ENCODE assay signal across 8 mouse cellular contexts in genomic region chr10:89872501-89873145, GRCm38 (mm10). TPM values are rescaled to one million over a fixed set of nuclear protein-coding genes. Genes with fewer than 3 reads are reported as not detected.
DNase-seq lines count a peak whose midpoint lies in the region; ATAC-seq and TF ChIP-seq lines count a peak whose summit lies in the region.

No protein-coding gene starts in this region.

- H3K36me3 ChIP-seq in forebrain, postnatal 0 days (ENCODE audit: insufficient read depth), result no peaks in the 10 kb centered on the region
- no peaks in the 10 kb centered on the region for H3K36me3 ChIP-seq in kidney, embryonic 14.5 days (ENCODE audit: control insufficient read depth, insufficient read depth, low read length)
- H3K36me3 ChIP-seq in limb, embryonic 11.5 days (ENCODE audit: control insufficient read depth, insufficient read depth, low read length), result no peaks in the 10 kb centered on the region
- no peaks in the 10 kb centered on the region for H3K36me3 ChIP-seq in myocyte (ENCODE audit: control insufficient read depth, insufficient read depth)

- peak; percentile 70 for DNase-seq in ES-CJ7 (ENCODE audit: low read depth, low spot score)
- DNase-seq in cerebellum, adult 11-12 months, result peak; percentile 83
- peak; percentile 88 for DNase-seq in forebrain, postnatal 0 days
- DNase-seq in limb, embryonic 11.5 days (ENCODE audit: low spot score), result peak; percentile 50
- DNase-seq in MN1 (ENCODE audit: low spot score), result no peak
- no peak for DNase-seq in adrenal gland, postnatal 14 days

- WGBS in forebrain, postnatal 0 days, result under 1% methylated on average over 8 of the region's 56 CpGs
- 1% methylated on average over 29 of the region's 56 CpGs for WGBS in kidney, embryonic 14.5 days
- WGBS in limb, embryonic 11.5 days, result 2% methylated on average over 20 of the region's 56 CpGs

- peak overlapping the region; percentile 78 for H3K4me3 ChIP-seq in forebrain, postnatal 0 days (ENCODE audit: low read depth, low read length)
- peak overlapping the region; percentile 58 for H3K4me3 ChIP-seq in kidney, embryonic 14.5 days (ENCODE audit: low read length)
- peak overlapping the region; percentile 68 for H3K4me3 ChIP-seq in limb, embryonic 11.5 days (ENCODE audit: low read depth, low read length)
- H3K4me3 ChIP-seq in myocyte, result peak overlapping the region; percentile 12

- peak overlapping the region; percentile 64 for H3K4me2 ChIP-seq in forebrain, postnatal 0 days (ENCODE audit: low read depth)
- H3K4me2 ChIP-seq in kidney, embryonic 14.5 days (replicated peaks; ENCODE audit: low read depth, low read length), result peak overlapping the region; percentile 98
- H3K4me2 ChIP-seq in limb, embryonic 11.5 days (ENCODE audit: low read depth, severe bottlenecking), result peak overlapping the region; percentile 96
- H3K4me2 ChIP-seq in myocyte (ENCODE audit: low read depth), result peak overlapping the region; percentile 78

- ATAC-seq in forebrain, postnatal 0 days, result peak; percentile 91
- ATAC-seq in kidney, embryonic 14.5 days (ENCODE audit: low FRiP score, low TSS enrichment), result peak; percentile 91
- ATAC-seq in limb, embryonic 11.5 days (ENCODE audit: insufficient number of reproducible peaks, low FRiP score, low TSS enrichment, low read depth), result peak; percentile 86

- no peaks in the 10 kb centered on the region for H3K9me3 ChIP-seq in forebrain, postnatal 0 days (ENCODE audit: low read length)
- no peaks in the 10 kb centered on the region for H3K9me3 ChIP-seq in kidney, embryonic 14.5 days (ENCODE audit: control insufficient read depth, low read length)
- no peaks in the 10 kb centered on the region for H3K9me3 ChIP-seq in limb, embryonic 11.5 days (ENCODE audit: control insufficient read depth, low read length)

- H3K79me2 ChIP-seq in myocyte (ENCODE audit: control insufficient read depth, insufficient read depth), result no peaks in the 10 kb centered on the region

- no peak overlapping the region for H3ac ChIP-seq in myocyte (ENCODE audit: control insufficient read depth, insufficient read length)

- peak overlapping the region; percentile 97 for H3K9ac ChIP-seq in forebrain, postnatal 0 days
- H3K9ac ChIP-seq in kidney, embryonic 14.5 days (ENCODE audit: low read depth, low read length), result peak overlapping the region; percentile 48; the same call in 1 of the 2 replicates
- peak overlapping the region; percentile 53 for H3K9ac ChIP-seq in limb, embryonic 11.5 days (ENCODE audit: low read length)

- peak overlapping the region; percentile 98 for H3K27ac ChIP-seq in forebrain, postnatal 0 days (ENCODE audit: low read depth, low read length)
- no peak overlapping the region for H3K27ac ChIP-seq in kidney, embryonic 14.5 days (ENCODE audit: low read depth, low read length)
- H3K27ac ChIP-seq in limb, embryonic 11.5 days (replicated peaks; ENCODE audit: low read depth, low read length), result no peak overlapping the region

- TF ChIP-seq CTCF in forebrain, postnatal 0 days (IDR thresholded peaks at IDR 0.05; ENCODE audit: low read depth), result peak; percentile 71

- H3K4me1 ChIP-seq in forebrain, postnatal 0 days (ENCODE audit: insufficient read depth), result peaks cover 5% of the 10 kb centered on the region; the same call in 1 of the 2 replicates
- peaks cover 6% of the 10 kb centered on the region; the same call in 1 of the 2 replicates for H3K4me1 ChIP-seq in kidney, embryonic 14.5 days (ENCODE audit: control insufficient read depth, insufficient read depth, low read length)
- no peaks in the 10 kb centered on the region for H3K4me1 ChIP-seq in limb, embryonic 11.5 days (ENCODE audit: control insufficient read depth, insufficient read depth, low read length)

- no peaks in the 10 kb centered on the region for H3K27me3 ChIP-seq in forebrain, postnatal 0 days (ENCODE audit: insufficient read depth, low read length)
- peaks cover 23% of the 10 kb centered on the region for H3K27me3 ChIP-seq in kidney, embryonic 14.5 days (ENCODE audit: control insufficient read depth, insufficient read depth, low read length)
- H3K27me3 ChIP-seq in limb, embryonic 11.5 days (ENCODE audit: control insufficient read depth, insufficient read depth, low read length), result no peaks in the 10 kb centered on the region
- no peaks in the 10 kb centered on the region for H3K27me3 ChIP-seq in myocyte (ENCODE audit: control insufficient read depth, insufficient read depth, insufficient read length)

- no peak for TF ChIP-seq POLR2A in myocyte (IDR thresholded peaks at IDR 0.05; ENCODE audit: insufficient read length, low read depth)

TF ChIP-seq in myocyte, 11 proteins besides CTCF, POLR2A, EP300 and RAD21:
- no peak for TF ChIP-seq USF1 (IDR thresholded peaks at IDR 0.05; ENCODE audit: low read depth)
- no peak for TF ChIP-seq MYOD1 (IDR thresholded peaks at IDR 0.05; ENCODE audit: control insufficient read depth in 1 of 3, insufficient read length in 2 of 3, low read depth in 2 of 3)
- TF ChIP-seq SRF (IDR thresholded peaks at IDR 0.05; ENCODE audit: control insufficient read depth, insufficient read length, low read depth), result no peak
- TF ChIP-seq REST (IDR thresholded peaks at IDR 0.05; ENCODE audit: insufficient read depth, insufficient read length), result no peak
- TF ChIP-seq CEBPB (IDR thresholded peaks at IDR 0.05; ENCODE audit: insufficient read depth, poor library complexity, severe bottlenecking), result no peak
- no peak for TF ChIP-seq MYOG (IDR thresholded peaks at IDR 0.05; ENCODE audit: control insufficient read depth in 1 of 3, insufficient read depth in 1 of 3, insufficient read length in 2 of 3, low read depth in 2 of 3)
- no peak for TF ChIP-seq TCF3 (IDR thresholded peaks at IDR 0.05; ENCODE audit: insufficient read length, low read depth)
- TF ChIP-seq E2F4 (IDR thresholded peaks at IDR 0.05; ENCODE audit: insufficient read depth), result no peak
- TF ChIP-seq MAX (IDR thresholded peaks at IDR 0.05; ENCODE audit: low read depth), result no peak
- no peak for TF ChIP-seq POLR2AphosphoS2 (IDR thresholded peaks at IDR 0.05; ENCODE audit: insufficient read length, low read depth)
- TF ChIP-seq TCF12 (IDR thresholded peaks at IDR 0.05; ENCODE audit: insufficient read depth, poor library complexity, severe bottlenecking), result no peak
TF ChIP-seq in myocyte: peak in this region for 0.

RNA-seq across cellular contexts. Expression of gene Anks1b, which starts 0.7 kb away (rescaled TPM):
- total RNA-seq in forebrain, postnatal 0 days (2014; rRNA removed), result 133 and 145 TPM in 2 replicates
- polyA plus RNA-seq in forebrain, postnatal 0 days (2015; fragmentation: Nextera tagmentation; extraction: Ambion mirVana), result 81.5 and 120 TPM in 2 replicates
- polyA plus RNA-seq in kidney, embryonic 14.5 days (2014; fragmentation: Nextera tagmentation; extraction: Ambion mirVana), result 4.2 and 4.4 TPM in 2 replicates
- 0.36 and 1.4 TPM in 2 replicates for polyA plus RNA-seq in limb, embryonic 11.5 days (2014; fragmentation: Nextera tagmentation; extraction: Ambion mirVana)
- polyA plus RNA-seq in myocyte (2012; fragmentation: generic; extraction: Trizol), result 0.13 TPM
- 1.4 and 1.7 TPM in 2 replicates for total RNA-seq in adrenal gland, postnatal 14 days (2021)

Comparison
In these comparisons a context has a peak if more than half of its experiments do, and no peak if none do; other contexts are left out.
1. DNase-seq: peak in ES-CJ7 (single experiment), cerebellum, adult 11-12 months (single experiment), forebrain, postnatal 0 days (single experiment) and limb, embryonic 11.5 days (single experiment); none in MN1 (single experiment) and adrenal gland, postnatal 14 days (single experiment).
2. H3K4me3 ChIP-seq: peak in every context shown above with its lines; median percentile 78 in forebrain, postnatal 0 days; 68 in limb, embryonic 11.5 days; 58 in kidney, embryonic 14.5 days; 12 in myocyte.
3. RNA of gene Anks1b, which starts 0.7 kb away (polyA plus RNA-seq): 81.5 to 120 TPM in forebrain, postnatal 0 days; 4.2 to 4.4 TPM in kidney, embryonic 14.5 days, 0.36 to 1.4 TPM in limb, embryonic 11.5 days and 0.13 TPM in myocyte (single experiment); every median in the first group is over 10 times any median in the second.
4. Peak in every context shown above with its lines, with median percentiles within 50 percentile points of each other: ATAC-seq, H3K4me2 ChIP-seq and H3K9ac ChIP-seq.